Mouse (Mus musculus): ENCODE results near the gene Gm3182. TPM values are rescaled to one million over a fixed set of nuclear protein-coding genes. Genes with fewer than 3 reads are reported as not detected.
"Not testable (repeated sequence)": the region's sequence is repeated elsewhere in the genome, so short reads cannot be mapped to it uniquely, and the experiment has no call there.

The Gm3182 gene
- total RNA-seq (2012; rRNA removed) (not detected in 2 replicates), polyA plus RNA-seq (2012; ENCODE audit: insufficient read depth in 1 of 2, insufficient read length in 2 of 2, low read depth in 1 of 2, low replicate concordance in 2 of 2, missing spikeins in 1 of 2) (not detected)

DNA sequence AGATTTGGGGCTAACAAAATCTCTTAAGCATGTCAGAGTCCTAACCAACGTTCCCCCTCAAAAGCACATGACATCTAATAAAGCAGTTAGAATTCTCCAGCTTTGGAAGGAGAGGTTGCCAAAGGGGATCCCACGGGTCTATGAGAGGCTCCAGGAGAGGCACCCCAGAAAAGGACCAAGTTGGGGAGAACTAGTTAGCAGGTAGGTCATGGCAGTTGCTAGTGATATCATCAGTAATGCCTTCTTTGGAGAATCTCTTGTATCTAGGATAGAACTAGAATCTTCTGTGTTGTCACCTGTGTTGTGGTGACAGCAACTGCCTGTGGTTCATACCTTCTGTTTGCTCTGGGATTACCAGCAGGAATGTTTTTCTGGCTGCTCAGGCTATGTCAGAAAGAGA, at the start of gene Gm3182:
Gene Gm3182, plus strand, starts transcription at position 301 of the 400 bp plus-strand sequence.
- H3K4me1 ChIP-seq (ENCODE audit: control insufficient read depth in 1 of 2, insufficient read depth in 2 of 2, low read length in 2 of 2); H3K4me3 ChIP-seq (ENCODE audit: control insufficient read depth in 1 of 2, insufficient read depth in 1 of 2, low read depth in 2 of 2, low read length in 2 of 2); H3K36me3 ChIP-seq (ENCODE audit: control insufficient read depth in 1 of 2, insufficient read depth in 2 of 2, low read length in 2 of 2); H3K27ac ChIP-seq (ENCODE audit: control insufficient read depth, low read depth, low read length); H3K79me2 ChIP-seq (ENCODE audit: control insufficient read depth, insufficient read depth, low read length, poor library complexity); H3K27me3 ChIP-seq (ENCODE audit: control insufficient read depth in 1 of 2, insufficient read depth in 2 of 2, low read length in 2 of 2); DNase-seq (ENCODE audit: low read depth, low spot score); H3K9ac ChIP-seq (ENCODE audit: control insufficient read depth, low read depth, low read length, poor library complexity, severe bottlenecking); H3K9me3 ChIP-seq (replicated peaks; ENCODE audit: insufficient read depth, low read length): not testable (repeated sequence)

DNA sequence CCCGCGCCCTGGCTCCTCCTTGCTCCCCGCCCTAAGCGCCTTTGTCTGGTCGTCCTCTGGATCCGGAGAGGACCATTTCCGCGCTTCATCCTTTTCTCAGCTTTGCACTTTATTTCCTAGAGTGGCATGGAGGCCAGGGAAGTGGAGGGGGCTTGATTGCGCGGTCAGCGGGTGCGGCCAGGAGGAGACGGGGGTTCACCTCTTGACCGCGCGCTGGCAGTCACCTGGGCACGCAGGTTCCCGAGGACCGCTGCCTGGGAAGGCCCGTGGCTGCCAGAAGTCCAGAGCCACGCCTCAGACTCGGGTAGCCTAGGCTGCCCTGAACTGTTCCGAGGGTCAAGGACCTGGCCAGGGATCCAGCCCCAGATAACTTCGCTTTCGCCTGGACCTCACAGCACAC, 17.9 kb downstream of the Gm3182 start:
- not testable (repeated sequence) for H3K9me3 ChIP-seq (replicated peaks; ENCODE audit: insufficient read depth, low read length); H3K27me3 ChIP-seq (ENCODE audit: control insufficient read depth in 1 of 2, insufficient read depth in 2 of 2, low read length in 2 of 2); H3K27ac ChIP-seq (ENCODE audit: control insufficient read depth, low read depth, low read length); H3K36me3 ChIP-seq (ENCODE audit: control insufficient read depth in 1 of 2, insufficient read depth in 2 of 2, low read length in 2 of 2); H3K79me2 ChIP-seq (ENCODE audit: control insufficient read depth, insufficient read depth, low read length, poor library complexity); H3K4me3 ChIP-seq (ENCODE audit: control insufficient read depth in 1 of 2, insufficient read depth in 1 of 2, low read depth in 2 of 2, low read length in 2 of 2); H3K4me1 ChIP-seq (ENCODE audit: control insufficient read depth in 1 of 2, insufficient read depth in 2 of 2, low read length in 2 of 2); DNase-seq (ENCODE audit: low read depth, low spot score); H3K9ac ChIP-seq (ENCODE audit: control insufficient read depth, low read depth, low read length, poor library complexity, severe bottlenecking)

Other genes with a start within 250 kb of the Gm3182 start
- not detected in 2 replicates for gene Gm3138, start 232.1 kb upstream of the Gm3182 start, total RNA-seq (2012; rRNA removed)
- not detected for gene Gm3138, start 232.1 kb upstream of the Gm3182 start, polyA plus RNA-seq (2012; ENCODE audit: insufficient read depth in 1 of 2, insufficient read length in 2 of 2, low read depth in 1 of 2, low replicate concordance in 2 of 2, missing spikeins in 1 of 2)
- gene Gm3149, start 164.5 kb upstream of the Gm3182 start, total RNA-seq (2012; rRNA removed), result not detected in 2 replicates
- not detected for gene Gm3149, start 164.5 kb upstream of the Gm3182 start, polyA plus RNA-seq (2012; ENCODE audit: insufficient read depth in 1 of 2, insufficient read length in 2 of 2, low read depth in 1 of 2, low replicate concordance in 2 of 2, missing spikeins in 1 of 2)
- not detected in 2 replicates for gene 2610042L04Rik, start 147.0 kb upstream of the Gm3182 start, total RNA-seq (2012; rRNA removed)
- not detected for gene 2610042L04Rik, start 147.0 kb upstream of the Gm3182 start, polyA plus RNA-seq (2012; ENCODE audit: insufficient read depth in 1 of 2, insufficient read length in 2 of 2, low read depth in 1 of 2, low replicate concordance in 2 of 2, missing spikeins in 1 of 2)
- gene Gm3159, start 84.2 kb upstream of the Gm3182 start, total RNA-seq (2012; rRNA removed), result not detected in 2 replicates
- not detected for gene Gm3159, start 84.2 kb upstream of the Gm3182 start, polyA plus RNA-seq (2012; ENCODE audit: insufficient read depth in 1 of 2, insufficient read length in 2 of 2, low read depth in 1 of 2, low replicate concordance in 2 of 2, missing spikeins in 1 of 2)
- not detected in 2 replicates for gene Gm3164, start 66.3 kb upstream of the Gm3182 start, total RNA-seq (2012; rRNA removed)
- not detected for gene Gm3164, start 66.3 kb upstream of the Gm3182 start, polyA plus RNA-seq (2012; ENCODE audit: insufficient read depth in 1 of 2, insufficient read length in 2 of 2, low read depth in 1 of 2, low replicate concordance in 2 of 2, missing spikeins in 1 of 2)
- not detected in 2 replicates for gene Gm3173, start 50.8 kb upstream of the Gm3182 start, total RNA-seq (2012; rRNA removed)
- gene Gm3173, start 50.8 kb upstream of the Gm3182 start, polyA plus RNA-seq (2012; ENCODE audit: insufficient read depth in 1 of 2, insufficient read length in 2 of 2, low read depth in 1 of 2, low replicate concordance in 2 of 2, missing spikeins in 1 of 2), result not detected
- not detected in 2 replicates for gene Gm3047, start 73.7 kb downstream of the Gm3182 start, total RNA-seq (2012; rRNA removed)
- gene Gm3047, start 73.7 kb downstream of the Gm3182 start, polyA plus RNA-seq (2012; ENCODE audit: insufficient read depth in 1 of 2, insufficient read length in 2 of 2, low read depth in 1 of 2, low replicate concordance in 2 of 2, missing spikeins in 1 of 2), result not detected
- gene Gm8159, start 150.6 kb downstream of the Gm3182 start, total RNA-seq (2012; rRNA removed), result not detected in 2 replicates
- gene Gm8159, start 150.6 kb downstream of the Gm3182 start, polyA plus RNA-seq (2012; ENCODE audit: insufficient read depth in 1 of 2, insufficient read length in 2 of 2, low read depth in 1 of 2, low replicate concordance in 2 of 2, missing spikeins in 1 of 2), result not detected
- gene Gm3239, start 182.4 kb downstream of the Gm3182 start, total RNA-seq (2012; rRNA removed), result not detected in 2 replicates
- gene Gm3239, start 182.4 kb downstream of the Gm3182 start, polyA plus RNA-seq (2012; ENCODE audit: insufficient read depth in 1 of 2, insufficient read length in 2 of 2, low read depth in 1 of 2, low replicate concordance in 2 of 2, missing spikeins in 1 of 2), result not detected
- gene Gm7876, start 227.5 kb downstream of the Gm3182 start, total RNA-seq (2012; rRNA removed), result not detected in 2 replicates
- gene Gm7876, start 227.5 kb downstream of the Gm3182 start, polyA plus RNA-seq (2012; ENCODE audit: insufficient read depth in 1 of 2, insufficient read length in 2 of 2, low read depth in 1 of 2, low replicate concordance in 2 of 2, missing spikeins in 1 of 2), result not detected
- gene Gm3252, start 245.0 kb downstream of the Gm3182 start, total RNA-seq (2012; rRNA removed), result not detected in 2 replicates
- gene Gm3252, start 245.0 kb downstream of the Gm3182 start, polyA plus RNA-seq (2012; ENCODE audit: insufficient read depth in 1 of 2, insufficient read length in 2 of 2, low read depth in 1 of 2, low replicate concordance in 2 of 2, missing spikeins in 1 of 2), result not detected

All from MEL (cell line).